Mouse (Mus musculus): ENCODE data around the gene Foxa2. TPM values are rescaled to one million over a fixed set of nuclear protein-coding genes. Genes with fewer than 3 reads are reported as not detected.

The Foxa2 gene
- polyA plus RNA-seq, 1 experiment: not detected

GRCm38 (mm10) chr2:148047611-148048010 lies 842 bp upstream of the Foxa2 start:
- H3K27ac ChIP-seq (ENCODE audit: insufficient read depth, low read depth, low read length): no peak overlapping the region
- no peak for TF ChIP-seq POLR2A (IDR thresholded peaks at IDR 0.05; ENCODE audit: borderline replicate concordance, low read depth, low read length)
- no peak for TF ChIP-seq CTCF (IDR thresholded peaks at IDR 0.05; ENCODE audit: low read depth, low read length)
- no peak overlapping the region for H3K4me3 ChIP-seq (ENCODE audit: insufficient read depth, low read length)
- no peaks in the 10 kb centered on the region for H3K4me1 ChIP-seq (ENCODE audit: control insufficient read depth, insufficient read depth, low read length)

GRCm38 (mm10) chr2:148045937-148046798 lies 601 bp downstream of the Foxa2 start:
- no peak for TF ChIP-seq POLR2A (IDR thresholded peaks at IDR 0.05; ENCODE audit: borderline replicate concordance, low read depth, low read length)
- no peak for TF ChIP-seq CTCF (IDR thresholded peaks at IDR 0.05; ENCODE audit: low read depth, low read length)
- Histone ChIP-seq H3K4me3 (ENCODE audit: insufficient read depth, low read length) (no peak overlapping the region), H3K4me1 (ENCODE audit: control insufficient read depth, insufficient read depth, low read length) (no peaks in the 10 kb centered on the region), H3K27ac (ENCODE audit: insufficient read depth, low read depth, low read length) (no peak overlapping the region)

GRCm38 (mm10) chr2:148045543-148045936 lies 1.2 kb downstream of the Foxa2 start:
- Histone ChIP-seq H3K4me3 (ENCODE audit: insufficient read depth, low read length) (no peak overlapping the region), H3K4me1 (ENCODE audit: control insufficient read depth, insufficient read depth, low read length) (no peaks in the 10 kb centered on the region), H3K27ac (ENCODE audit: insufficient read depth, low read depth, low read length) (no peak overlapping the region)
- TF ChIP-seq POLR2A (IDR thresholded peaks at IDR 0.05; ENCODE audit: borderline replicate concordance, low read depth, low read length): no peak
- no peak for TF ChIP-seq CTCF (IDR thresholded peaks at IDR 0.05; ENCODE audit: low read depth, low read length)

- TF ChIP-seq CTCF (IDR thresholded peaks at IDR 0.05; ENCODE audit: low read depth, low read length) (no peak), POLR2A (IDR thresholded peaks at IDR 0.05; ENCODE audit: borderline replicate concordance, low read depth, low read length) (no peak)
- Histone ChIP-seq H3K27ac (ENCODE audit: insufficient read depth, low read depth, low read length) (no peak overlapping the region), H3K4me3 (ENCODE audit: insufficient read depth, low read length) (no peak overlapping the region), H3K4me1 (ENCODE audit: control insufficient read depth, insufficient read depth, low read length) (no peaks in the 10 kb centered on the region)
These were observed 1.8 kb downstream of the Foxa2 start for GRCm38 (mm10) chr2:148044877-148045539.

- no peak for TF ChIP-seq CTCF (IDR thresholded peaks at IDR 0.05; ENCODE audit: low read depth, low read length)
- TF ChIP-seq POLR2A (IDR thresholded peaks at IDR 0.05; ENCODE audit: borderline replicate concordance, low read depth, low read length): no peak
- no peak overlapping the region for H3K4me3 ChIP-seq (ENCODE audit: insufficient read depth, low read length)
- H3K4me1 ChIP-seq (ENCODE audit: control insufficient read depth, insufficient read depth, low read length): no peaks in the 10 kb centered on the region
- no peak overlapping the region for H3K27ac ChIP-seq (ENCODE audit: insufficient read depth, low read depth, low read length)
These were observed 2.5 kb downstream of the Foxa2 start for GRCm38 (mm10) chr2:148043976-148044876.

- Histone ChIP-seq H3K4me1 (ENCODE audit: control insufficient read depth, insufficient read depth, low read length) (no peaks in the 10 kb centered on the region), H3K4me3 (ENCODE audit: insufficient read depth, low read length) (no peak overlapping the region), H3K27ac (ENCODE audit: insufficient read depth, low read depth, low read length) (no peak overlapping the region)
- TF ChIP-seq POLR2A (IDR thresholded peaks at IDR 0.05; ENCODE audit: borderline replicate concordance, low read depth, low read length): no peak
These were observed 3.3 kb downstream of the Foxa2 start for GRCm38 (mm10) chr2:148043271-148043975.

- H3K4me1 ChIP-seq (ENCODE audit: control insufficient read depth, insufficient read depth, low read length): no peaks in the 10 kb centered on the region
- TF ChIP-seq POLR2A (IDR thresholded peaks at IDR 0.05; ENCODE audit: borderline replicate concordance, low read depth, low read length): no peak
- TF ChIP-seq CTCF (IDR thresholded peaks at IDR 0.05; ENCODE audit: low read depth, low read length): no peak
- H3K27ac ChIP-seq (ENCODE audit: insufficient read depth, low read depth, low read length): no peak overlapping the region
- no peak overlapping the region for H3K4me3 ChIP-seq (ENCODE audit: insufficient read depth, low read length)
These were observed 4.6 kb downstream of the Foxa2 start for GRCm38 (mm10) chr2:148042126-148042640.

GRCm38 (mm10) chr2:148041381-148041780 lies 5.4 kb downstream of the Foxa2 start:
- no peaks in the 10 kb centered on the region for H3K4me1 ChIP-seq (ENCODE audit: control insufficient read depth, insufficient read depth, low read length)
- TF ChIP-seq POLR2A (IDR thresholded peaks at IDR 0.05; ENCODE audit: borderline replicate concordance, low read depth, low read length): no peak
- no peak for TF ChIP-seq CTCF (IDR thresholded peaks at IDR 0.05; ENCODE audit: low read depth, low read length)
- no peak overlapping the region for H3K4me3 ChIP-seq (ENCODE audit: insufficient read depth, low read length)
- H3K27ac ChIP-seq (ENCODE audit: insufficient read depth, low read depth, low read length): no peak overlapping the region

All from bone marrow macrophage, adult 2 months (primary cell).